In genomic region chr17:83545756-83546742, GRCm38 (mm10) we compare ENCODE assay signal across 8 mouse cellular contexts. TPM values are rescaled to one million over a fixed set of nuclear protein-coding genes. Genes with fewer than 3 reads are reported as not detected.
DNase-seq lines count a peak whose midpoint lies in the region; ATAC-seq and TF ChIP-seq lines count a peak whose summit lies in the region.

No protein-coding gene starts in this region.

- TF ChIP-seq CTCF in left cerebral cortex, adult 2 months (IDR thresholded peaks at IDR 0.05) = no peak
- TF ChIP-seq CTCF in forebrain, postnatal 0 days (IDR thresholded peaks at IDR 0.05; ENCODE audit: low read depth) = no peak

- H3K4me3 ChIP-seq in left cerebral cortex, adult 2 months = peak overlapping the region; percentile 25
- H3K4me3 ChIP-seq in forebrain, postnatal 0 days (ENCODE audit: low read depth, low read length) = peak overlapping the region; percentile 24
- H3K4me3 ChIP-seq in liver, embryonic 11.5 days (ENCODE audit: low read depth, low read length) = peak overlapping the region; percentile 45

- 8% methylated on average over 35 of the region's 35 CpGs for WGBS in forebrain, postnatal 0 days
- WGBS in liver, embryonic 11.5 days = 17% methylated on average over 35 of the region's 35 CpGs

- no peak for DNase-seq in left cerebral cortex, adult 2 months (ENCODE audit: extremely low spot score in 1 of 2, low spot score in 2 of 2)
- DNase-seq in left cerebral cortex, adult 18-20 months (ENCODE audit: low spot score in 2 of 2) = no peak
- peak; percentile 45 to 47 for DNase-seq in adrenal gland, postnatal 36 days
- peak; percentile 56 for DNase-seq in forebrain, postnatal 0 days
- no peak for DNase-seq in liver, embryonic 11.5 days (ENCODE audit: low spot score)
- peak; percentile 65 for DNase-seq in retina, postnatal 1 day
- DNase-seq in cerebellum, adult 18-20 months = no peak
- DNase-seq in gastrocnemius, adult 18-20 months (ENCODE audit: low spot score) = no peak

- H3K27ac ChIP-seq in left cerebral cortex, adult 2 months = peak overlapping the region; percentile 45
- H3K27ac ChIP-seq in forebrain, postnatal 0 days (ENCODE audit: low read depth, low read length) = no peak overlapping the region
- H3K27ac ChIP-seq in liver, embryonic 11.5 days (ENCODE audit: low read depth, low read length) = no peak overlapping the region

- H3K27me3 ChIP-seq in forebrain, postnatal 0 days (ENCODE audit: insufficient read depth, low read length) = 0 out of 2 replicates have a peak, but pooled peaks cover 2% of the 10 kb centered on the region
- peaks cover 16% of the 10 kb centered on the region for H3K27me3 ChIP-seq in liver, embryonic 11.5 days (replicated peaks; ENCODE audit: control insufficient read depth, insufficient read depth, low read length)

- intact Hi-C loops in left cerebral cortex, adult 2 months (cut with DNase I) = loop anchor here (5.0 kb wide), 1 partner anchor 41 kb away; no protein-coding TSS in a partner anchor

- H3K9ac ChIP-seq in forebrain, postnatal 0 days = peak overlapping the region; percentile 41
- H3K9ac ChIP-seq in liver, embryonic 11.5 days (ENCODE audit: low read depth, low read length) = peak overlapping the region; percentile 48

- no peaks in the 10 kb centered on the region for H3K9me3 ChIP-seq in forebrain, postnatal 0 days (ENCODE audit: low read length)
- H3K9me3 ChIP-seq in liver, embryonic 11.5 days (ENCODE audit: control insufficient read depth, low read length) = no peaks in the 10 kb centered on the region

- peak; percentile 62 for ATAC-seq in forebrain, postnatal 0 days
- no peak for ATAC-seq in liver, embryonic 11.5 days (replicated peaks; ENCODE audit: low FRiP score)

- 0 out of 2 replicates have a peak, but pooled peaks cover 16% of the 10 kb centered on the region for H3K4me1 ChIP-seq in forebrain, postnatal 0 days (ENCODE audit: insufficient read depth)
- peaks cover 5% of the 10 kb centered on the region for H3K4me1 ChIP-seq in liver, embryonic 11.5 days (replicated peaks; ENCODE audit: control insufficient read depth, insufficient read depth, low read length)

- H3K36me3 ChIP-seq in forebrain, postnatal 0 days (ENCODE audit: insufficient read depth) = no peaks in the 10 kb centered on the region
- no peaks in the 10 kb centered on the region for H3K36me3 ChIP-seq in liver, embryonic 11.5 days (ENCODE audit: control insufficient read depth, insufficient read depth, low read length)

- H3K4me2 ChIP-seq in forebrain, postnatal 0 days (ENCODE audit: low read depth) = peak overlapping the region; percentile 41
- H3K4me2 ChIP-seq in liver, embryonic 11.5 days = peak overlapping the region; percentile 65

RNA-seq across cellular contexts. Expression of gene Cox7a2l, which starts 28.9 kb away (rescaled TPM):
- total RNA-seq in left cerebral cortex, adult 2 months (2021) = 100 to 1,000 TPM; 165 to 169 TPM
- 100 to 1,000 TPM; 178 to 186 TPM for total RNA-seq in left cerebral cortex, adult 18-20 months (2021)
- 100 to 1,000 TPM; 164 to 181 TPM for total RNA-seq in adrenal gland, postnatal 36 days (2021)
- total RNA-seq in forebrain, postnatal 0 days (2014; rRNA removed) = 343 and 363 TPM in 2 replicates
- polyA plus RNA-seq in forebrain, postnatal 0 days (2015; fragmentation: Nextera tagmentation; extraction: Ambion mirVana) = 210 and 242 TPM in 2 replicates
- 134 and 136 TPM in 2 replicates for polyA plus RNA-seq in liver, embryonic 11.5 days (2014; fragmentation: Nextera tagmentation; extraction: Ambion mirVana)
- 100 to 1,000 TPM; 151 to 165 TPM for total RNA-seq in gastrocnemius, adult 18-20 months (2021)

Comparison
In these comparisons a context has a peak if more than half of its experiments do, and no peak if none do; other contexts are left out.
1. DNase-seq: peak in adrenal gland, postnatal 36 days (2 of 2), forebrain, postnatal 0 days (single experiment) and retina, postnatal 1 day (single experiment); none in left cerebral cortex, adult 2 months (0 of 2), left cerebral cortex, adult 18-20 months (0 of 2), liver, embryonic 11.5 days (single experiment), cerebellum, adult 18-20 months (0 of 2) and gastrocnemius, adult 18-20 months (single experiment).
2. Peak in every context shown above with its lines, with median percentiles within 50 percentile points of each other: H3K4me3 ChIP-seq.